In genomic region chr4:80589438-80589837, GRCm38 (mm10) we compare ENCODE assay signal across 22 mouse cellular contexts.
"Had no signal": no experiment of that assay in that cellular context is flagged by ENCODE, and none has a peak within 500 bp of the region (broad histone marks: within the 10 kb centered on the region; RNA-seq: fewer than 3 reads in every experiment).

No protein-coding gene starts in this region.

- ATAC-seq: forebrain, embryonic 13.5 days; forebrain, embryonic 14.5 days; forebrain, embryonic 15.5 days; forebrain, embryonic 16.5 days; forebrain, postnatal 0 days had no signal

- DNase-seq: cerebellum, adult 2 months; cerebellum, adult 8-10 months; cerebellum, adult 9-10 months; cerebellum, adult 9-11 months; cerebellum, postnatal 10 days; cerebellum, postnatal 14 days; cerebellum, postnatal 25 days; cerebellum, postnatal 36 days; embryo, embryonic 11 days; forebrain, postnatal 0 days; gastrocnemius, adult 2 months; gastrocnemius, postnatal 10 days; gastrocnemius, postnatal 14 days; gastrocnemius, postnatal 25 days; gastrocnemius, postnatal 36 days; heart, adult 11 months; heart, adult 18-20 months; heart, adult 2 months had no signal
